In genomic region chr6:91776543-91776942, GRCm38 (mm10) we compare ENCODE assay signal across 8 mouse cellular contexts. TPM values are rescaled to one million over a fixed set of nuclear protein-coding genes. Genes with fewer than 3 reads are reported as not detected.
DNase-seq lines count a peak whose midpoint lies in the region; ATAC-seq lines count a peak whose summit lies in the region.

No protein-coding gene starts in this region.

- peaks cover 12% of the 10 kb centered on the region for H3K4me1 ChIP-seq in forebrain, embryonic 10.5 days
- H3K4me1 ChIP-seq in hindbrain, embryonic 13.5 days (replicated peaks) = 0 out of 2 replicates have a peak, but pooled peaks cover 3% of the 10 kb centered on the region
- no peaks in the 10 kb centered on the region for H3K4me1 ChIP-seq in midbrain, embryonic 14.5 days (ENCODE audit: control insufficient read depth, insufficient read depth, low read length)

- no peak overlapping the region for H3K4me3 ChIP-seq in forebrain, embryonic 10.5 days
- no peak overlapping the region for H3K4me3 ChIP-seq in hindbrain, embryonic 13.5 days
- H3K4me3 ChIP-seq in midbrain, embryonic 14.5 days (replicated peaks; ENCODE audit: low read depth, low read length) = no peak overlapping the region

- H3K9me3 ChIP-seq in forebrain, embryonic 10.5 days = no peaks in the 10 kb centered on the region
- 0 out of 2 replicates have a peak, but pooled peaks cover 3% of the 10 kb centered on the region for H3K9me3 ChIP-seq in hindbrain, embryonic 13.5 days
- H3K9me3 ChIP-seq in midbrain, embryonic 14.5 days (ENCODE audit: control insufficient read depth, low read length) = no peaks in the 10 kb centered on the region

- intact Hi-C loops in left cerebral cortex, postnatal 4 days (cut with DNase I) = loop anchor here (5.0 to 10.0 kb wide), 3 partner anchors 78 to 291 kb away; no protein-coding TSS in a partner anchor

- WGBS in forebrain, embryonic 10.5 days = 17% methylated on average over 9 of the region's 9 CpGs
- WGBS in hindbrain, embryonic 13.5 days = 12% methylated on average over 9 of the region's 9 CpGs
- 15% methylated on average over 9 of the region's 9 CpGs for WGBS in midbrain, embryonic 14.5 days

- H3K27ac ChIP-seq in forebrain, embryonic 10.5 days = no peak overlapping the region
- no peak overlapping the region for H3K27ac ChIP-seq in hindbrain, embryonic 13.5 days
- no peak overlapping the region for H3K27ac ChIP-seq in midbrain, embryonic 14.5 days (replicated peaks; ENCODE audit: low read depth, low read length)

- DNase-seq in urinary bladder, postnatal 25 days (ENCODE audit: low spot score) = peak; percentile 42
- no peak for DNase-seq in urinary bladder, postnatal 10 days (ENCODE audit: low spot score)
- DNase-seq in forebrain, embryonic 10.5 days (ENCODE audit: extremely low spot score, low spot score) = peak; percentile 77
- DNase-seq in left cerebral cortex, postnatal 4 days = peak; percentile 68
- peak; percentile 87 for DNase-seq in midbrain, embryonic 14.5 days
- peak; percentile 50 for DNase-seq in thymus, postnatal 14 days

- no peak overlapping the region for H3K9ac ChIP-seq in hindbrain, embryonic 13.5 days
- H3K9ac ChIP-seq in midbrain, embryonic 14.5 days (replicated peaks; ENCODE audit: low read length) = no peak overlapping the region

- ATAC-seq in cerebellum, adult (ENCODE audit: insufficient number of reproducible peaks, low FRiP score, low TSS enrichment) = peak; percentile 49; the same call in 1 of the 2 replicates
- peak; percentile 78 for ATAC-seq in hindbrain, embryonic 13.5 days (ENCODE audit: low FRiP score)
- peak; percentile 75; the same call in 1 of the 2 replicates for ATAC-seq in midbrain, embryonic 14.5 days (ENCODE audit: low FRiP score, low TSS enrichment)

- no peak overlapping the region for H3K4me2 ChIP-seq in hindbrain, embryonic 13.5 days
- no peak overlapping the region for H3K4me2 ChIP-seq in midbrain, embryonic 14.5 days (ENCODE audit: low read length)

- no peaks in the 10 kb centered on the region for H3K36me3 ChIP-seq in forebrain, embryonic 10.5 days (replicated peaks)
- peaks cover 16% of the 10 kb centered on the region for H3K36me3 ChIP-seq in hindbrain, embryonic 13.5 days
- no peaks in the 10 kb centered on the region for H3K36me3 ChIP-seq in midbrain, embryonic 14.5 days (ENCODE audit: control insufficient read depth, insufficient read depth, low read length)

- H3K27me3 ChIP-seq in forebrain, embryonic 10.5 days (ENCODE audit: poor library complexity, severe bottlenecking) = no peaks in the 10 kb centered on the region
- H3K27me3 ChIP-seq in hindbrain, embryonic 13.5 days = peaks cover 5% of the 10 kb centered on the region; the same call in 1 of the 2 replicates
- no peaks in the 10 kb centered on the region for H3K27me3 ChIP-seq in midbrain, embryonic 14.5 days (ENCODE audit: control insufficient read depth, insufficient read depth, low read length)

RNA-seq across cellular contexts. Expression of gene Grip2, which starts 50.5 kb away (rescaled TPM):
- polyA plus RNA-seq in forebrain, embryonic 10.5 days (2016; fragmentation: Nextera tagmentation; extraction: Ambion mirVana) = 0.32 and 0.46 TPM in 2 replicates
- 4.3 and 4.6 TPM in 2 replicates for polyA plus RNA-seq in hindbrain, embryonic 13.5 days (2015; fragmentation: Nextera tagmentation; extraction: Ambion mirVana)
- total RNA-seq in left cerebral cortex, postnatal 4 days (2021) = 10 to 100 TPM; 45.4 to 47.0 TPM
- polyA plus RNA-seq in midbrain, embryonic 14.5 days (2014; fragmentation: Nextera tagmentation; extraction: Ambion mirVana) = 7.5 and 7.6 TPM in 2 replicates
